Mouse (Mus musculus) MEL (cell line): Measurements from ENCODE around the gene Padi1. TPM values are rescaled to one million over a fixed set of nuclear protein-coding genes. Genes with fewer than 3 reads are reported as not detected.

Experiments used
- DNase-seq: peaks from one replicate; pipeline ENCODE4 v3.0.0; 2011; ENCODE audit warnings: low read depth, low spot score
- H3K27ac ChIP-seq: 2 replicates; pipeline ENCODE4 v1.5.1; 2012; ENCODE audit warnings: low read depth, mild to moderate bottlenecking, control low read depth, low read length, moderate library complexity; ENCODE audit not compliant: control insufficient read depth
- H3K27me3 ChIP-seq, 2 experiments: fragments of 150-350 bp in 1 of 2; sonication (generic) in 1 of 2; 2 replicates each; pipeline ENCODE4 v1.6.1; 2012; ENCODE audit warnings: low read length in 2 of 2, mild to moderate bottlenecking in 2 of 2, improper control_type of control experiment in 1 of 2, moderate library complexity in 1 of 2; ENCODE audit not compliant: insufficient read depth in 2 of 2, control insufficient read depth in 1 of 2
- H3K36me3 ChIP-seq, 2 experiments: 2 replicates each; pipeline ENCODE4 v1.6.1; 2012 to 2014; ENCODE audit warnings: low read length in 2 of 2, improper control_type of control experiment in 1 of 2, inconsistent platforms in 1 of 2, mild to moderate bottlenecking in 1 of 2; ENCODE audit not compliant: insufficient read depth in 2 of 2, control insufficient read depth in 1 of 2
- H3K4me1 ChIP-seq, 2 experiments: fragments of 150-350 bp in 1 of 2; sonication (generic) in 1 of 2; 2 replicates each; pipeline ENCODE4 v1.6.1; 2012; ENCODE audit warnings: low read length in 2 of 2, improper control_type of control experiment in 1 of 2, mild to moderate bottlenecking in 1 of 2; ENCODE audit not compliant: insufficient read depth in 2 of 2, control insufficient read depth in 1 of 2
- H3K4me3 ChIP-seq, 2 experiments: fragments of 150-350 bp in 1 of 2; sonication (generic) in 1 of 2; 2 replicates each; pipeline ENCODE4 v1.5.1; 2012; ENCODE audit warnings: low read depth in 2 of 2, low read length in 2 of 2, mild to moderate bottlenecking in 2 of 2, moderate library complexity in 2 of 2, control low read depth in 1 of 2, improper control_type of control experiment in 1 of 2; ENCODE audit not compliant: control insufficient read depth in 1 of 2, insufficient read depth in 1 of 2
- H3K79me2 ChIP-seq: 2 replicates; pipeline ENCODE4 v1.6.1; 2012; ENCODE audit warnings: mild to moderate bottlenecking, low read length, moderate library complexity; ENCODE audit not compliant: control insufficient read depth, poor library complexity, insufficient read depth
- H3K9ac ChIP-seq: 2 replicates; pipeline ENCODE4 v1.6.1; 2012; ENCODE audit warnings: low read depth, mild to moderate bottlenecking, control low read depth, low read length, moderate library complexity; ENCODE audit not compliant: control insufficient read depth, poor library complexity, severe bottlenecking
- H3K9me3 ChIP-seq: fragments of 150-350 bp; sonication (generic); replicated peaks from 2 replicates; pipeline ENCODE4 v1.6.1; 2012; ENCODE audit warnings: mild to moderate bottlenecking, low read length, improper control_type of control experiment, moderate library complexity; ENCODE audit not compliant: insufficient read depth
- BHLHE40 ChIP-seq: IDR thresholded peaks from 2 replicates; pipeline ENCODE4 v1.6.1; 2012; ENCODE audit warnings: low read depth, mild to moderate bottlenecking, inconsistent platforms, low read length, improper control_type of control experiment, borderline replicate concordance
- CHD1 ChIP-seq: IDR thresholded peaks from 2 replicates; pipeline ENCODE4 v1.6.1; 2012; ENCODE audit warnings: low read depth, mild to moderate bottlenecking, inconsistent platforms, low read length, improper control_type of control experiment
- CHD2 ChIP-seq: IDR thresholded peaks from 2 replicates; pipeline ENCODE4 v1.6.1; 2011; ENCODE audit warnings: low read length, improper control_type of control experiment
- E2F4 ChIP-seq: IDR thresholded peaks from 2 replicates; pipeline ENCODE4 v1.6.1; 2011; ENCODE audit warnings: low read depth, low read length, improper control_type of control experiment, borderline replicate concordance
- ELF1 ChIP-seq: IDR thresholded peaks from 2 replicates; pipeline ENCODE4 v1.6.1; 2014; ENCODE audit warnings: low read depth, mild to moderate bottlenecking, inconsistent platforms, low read length, improper control_type of control experiment, moderate library complexity
- EP300 ChIP-seq, 2 experiments: IDR thresholded peaks; 2 replicates each; pipeline ENCODE4 v1.6.1; 2011; ENCODE audit warnings: improper control_type of control experiment in 2 of 2, low read length in 2 of 2, low read depth in 1 of 2, mild to moderate bottlenecking in 1 of 2
- ETS1 ChIP-seq: IDR thresholded peaks from 2 replicates; pipeline ENCODE4 v1.6.1; 2012; ENCODE audit warnings: low read depth, mild to moderate bottlenecking, inconsistent platforms, low read length, improper control_type of control experiment, moderate library complexity
- GATA1 ChIP-seq: IDR thresholded peaks from 2 replicates; pipeline ENCODE4 v1.6.1; 2011; ENCODE audit warnings: low read depth, low read length, improper control_type of control experiment
- HCFC1 ChIP-seq: IDR thresholded peaks from 2 replicates; pipeline ENCODE4 v1.6.1; 2012; ENCODE audit warnings: low read depth, mild to moderate bottlenecking, inconsistent platforms, low read length, improper control_type of control experiment, moderate library complexity
- JUND ChIP-seq: IDR thresholded peaks from 2 replicates; pipeline ENCODE4 v1.6.1; 2011; ENCODE audit warnings: low read depth, mild to moderate bottlenecking, improper control_type of control experiment, low read length
- KAT2A ChIP-seq: conservative IDR thresholded peaks from 2 replicates; pipeline ENCODE4 v1.6.1; 2012; ENCODE audit warnings: low read depth, low read length, improper control_type of control experiment, inconsistent platforms
- MAFK ChIP-seq: IDR thresholded peaks from 2 replicates; pipeline ENCODE4 v1.6.1; 2011; ENCODE audit warnings: low read depth, mild to moderate bottlenecking, low read length, improper control_type of control experiment, borderline replicate concordance
- MAX ChIP-seq: IDR thresholded peaks from 2 replicates; pipeline ENCODE4 v1.6.1; 2011; ENCODE audit warnings: low read length, improper control_type of control experiment
- MAZ ChIP-seq: IDR thresholded peaks from 2 replicates; pipeline ENCODE4 v1.6.1; 2012; ENCODE audit warnings: low read depth, mild to moderate bottlenecking, inconsistent platforms, low read length, improper control_type of control experiment
- MEF2A ChIP-seq: IDR thresholded peaks from 2 replicates; pipeline ENCODE4 v1.6.1; 2014; ENCODE audit warnings: low read depth, mild to moderate bottlenecking, inconsistent platforms, low read length, improper control_type of control experiment; ENCODE audit not compliant: poor library complexity, insufficient replicate concordance, severe bottlenecking; ENCODE audit errors: extremely low read depth
- MXI1 ChIP-seq: IDR thresholded peaks from 2 replicates; pipeline ENCODE4 v1.6.1; 2011; ENCODE audit warnings: mild to moderate bottlenecking, low read depth, low read length, improper control_type of control experiment
- MYB ChIP-seq: IDR thresholded peaks from 2 replicates; pipeline ENCODE4 v1.6.1; 2011; ENCODE audit warnings: mild to moderate bottlenecking, low read depth, low read length, improper control_type of control experiment
- NRF1 ChIP-seq: IDR thresholded peaks from 2 replicates; pipeline ENCODE4 v1.6.1; 2014; ENCODE audit warnings: low read depth, mild to moderate bottlenecking, inconsistent platforms, low read length, improper control_type of control experiment, moderate library complexity; ENCODE audit not compliant: poor library complexity, insufficient read depth, severe bottlenecking
- POLR2A ChIP-seq, 2 experiments: IDR thresholded peaks; 2 replicates each; pipeline ENCODE4 v1.6.1; 2011 to 2012; ENCODE audit warnings: low read length in 2 of 2, mild to moderate bottlenecking in 2 of 2, control low read depth in 1 of 2, improper control_type of control experiment in 1 of 2, low read depth in 1 of 2, moderate library complexity in 1 of 2; ENCODE audit not compliant: control insufficient read depth in 1 of 2, insufficient read depth in 1 of 2, poor library complexity in 1 of 2
- RAD21 ChIP-seq: IDR thresholded peaks from 2 replicates; pipeline ENCODE4 v1.6.1; 2011; ENCODE audit warnings: mild to moderate bottlenecking, low read depth, low read length, improper control_type of control experiment
- RCOR1 ChIP-seq: IDR thresholded peaks from 2 replicates; pipeline ENCODE4 v1.6.1; 2012; ENCODE audit warnings: low read depth, mild to moderate bottlenecking, inconsistent platforms, low read length, improper control_type of control experiment
- SMC3 ChIP-seq: IDR thresholded peaks from 2 replicates; pipeline ENCODE4 v1.6.1; 2011; ENCODE audit warnings: low read depth, low read length, improper control_type of control experiment
- TAL1 ChIP-seq: IDR thresholded peaks from 2 replicates; pipeline ENCODE4 v1.6.1; 2012; ENCODE audit warnings: mild to moderate bottlenecking, inconsistent platforms, low read length, moderate library complexity, mixed read lengths
- TBP ChIP-seq: IDR thresholded peaks from 2 replicates; pipeline ENCODE4 v1.8.0; 2011; ENCODE audit warnings: low read depth, low read length, improper control_type of control experiment
- TCF12 ChIP-seq: IDR thresholded peaks from 2 replicates; pipeline ENCODE4 v1.6.1; 2014; ENCODE audit warnings: low read depth, mild to moderate bottlenecking, inconsistent platforms, low read length, improper control_type of control experiment, moderate library complexity
- UBTF ChIP-seq: IDR thresholded peaks from 2 replicates; pipeline ENCODE4 v1.6.1; 2012; ENCODE audit warnings: low read depth, mild to moderate bottlenecking, inconsistent platforms, low read length, improper control_type of control experiment, moderate library complexity, borderline replicate concordance; ENCODE audit not compliant: insufficient read depth
- USF2 ChIP-seq, 2 experiments: IDR thresholded peaks; 2 replicates each; pipeline ENCODE4 v1.6.1; 2011 to 2012; ENCODE audit warnings: improper control_type of control experiment in 2 of 2, low read length in 2 of 2, borderline replicate concordance in 1 of 2, inconsistent platforms in 1 of 2, low read depth in 1 of 2, mild to moderate bottlenecking in 1 of 2; ENCODE audit not compliant: insufficient read depth in 1 of 2
- ZKSCAN1 ChIP-seq: IDR thresholded peaks from 2 replicates; pipeline ENCODE4 v1.6.1; 2012; ENCODE audit warnings: low read depth, mild to moderate bottlenecking, inconsistent platforms, low read length, improper control_type of control experiment, moderate library complexity
- ZMIZ1 ChIP-seq: IDR thresholded peaks from 2 replicates; pipeline ENCODE4 v1.6.1; 2012; ENCODE audit warnings: low read depth, mild to moderate bottlenecking, inconsistent platforms, low read length, improper control_type of control experiment, moderate library complexity
- ZNF384 ChIP-seq: IDR thresholded peaks from 2 replicates; pipeline ENCODE4 v1.6.1; 2012; ENCODE audit warnings: low read depth, mild to moderate bottlenecking, inconsistent platforms, low read length, improper control_type of control experiment
- polyA plus RNA-seq, 2 experiments: library from polyadenylated mRNA; stranded (reverse) in 1 of 2; unstranded in 1 of 2; fragments of >175 nt in 1 of 2; fragments of >200 nt in 1 of 2; gene quantifications; 2 replicates each; pipeline versions ENCODE4 v1.2.1 to v1.2.4; 2012; ENCODE audit warnings: low replicate concordance in 2 of 2, low read depth in 1 of 2; ENCODE audit not compliant: insufficient read length in 2 of 2, insufficient read depth in 1 of 2, missing spikeins in 1 of 2
- total RNA-seq: library from RNA; depleted of rRNA; stranded (reverse); fragments of 300-350 nt; gene quantifications from 2 replicates; pipeline ENCODE4 v1.2.3, GENCODE M21; 2012

Gene Padi1
- total and polyA plus RNA-seq, 3 experiments = 0.31 to 0.40 TPM; not detected in 1

DNA sequence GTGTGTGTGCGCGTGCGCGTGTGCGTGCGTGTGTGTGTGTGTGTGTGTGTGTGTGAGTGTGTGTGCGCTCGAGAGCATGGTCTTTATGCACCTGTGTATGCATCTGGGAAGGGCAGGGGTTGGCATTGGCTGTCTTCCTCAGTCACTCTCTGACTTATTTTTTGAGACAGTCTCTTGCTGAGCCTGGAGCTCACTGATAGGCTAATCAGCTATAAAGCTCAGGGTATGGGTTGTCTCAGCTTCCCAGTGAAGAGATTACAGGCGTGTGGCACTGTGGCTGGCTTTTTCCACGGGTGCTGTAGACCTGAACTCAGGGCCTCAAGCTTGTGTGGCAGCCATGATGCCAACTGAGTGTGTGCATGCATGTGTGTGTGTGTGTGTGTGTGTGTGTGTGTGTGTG, 9.6 kb upstream of the Padi1 start:
- Histone ChIP-seq H3K79me2 (no peaks in the 10 kb centered on the region), H3K27me3 (no peaks in the 10 kb centered on the region), H3K9me3 (no peaks in the 10 kb centered on the region), H3K36me3 (peaks cover 0 to 10% of the 10 kb centered on the region in 2 experiments; a peak in 2 of 4 replicates), H3K27ac (peak overlapping the region; percentile 31; the same call in 1 of the 2 replicates), H3K4me1 (peaks cover 3 to 36% of the 10 kb centered on the region in 2 experiments), H3K9ac (no peak overlapping the region), H3K4me3 (no peak overlapping the region)
- peak; percentile 75 for DNase-seq
- TF ChIP-seq TAL1 (peak; percentile 47; the same call in 1 of the 2 replicates), RCOR1 (peak; percentile 82), BHLHE40 (0 out of 2 replicates have a peak, but pooled peaks have one; percentile 23), UBTF (no peak), NRF1 (no peak), TCF12 (peak; percentile 94), ZMIZ1 (no peak), ETS1 (peak; percentile 69), GATA1 (peak; percentile 81), MXI1 (0 out of 2 replicates have a peak, but pooled peaks have one; percentile 19), EP300 (IDR thresholded peaks at IDR 0.05; ENCODE audit: low read depth in 1 of 2, low read length in 2 of 2) (peak; percentile 71 to 80), KAT2A (no peak; the same call in 1 of the 2 replicates)

DNA sequence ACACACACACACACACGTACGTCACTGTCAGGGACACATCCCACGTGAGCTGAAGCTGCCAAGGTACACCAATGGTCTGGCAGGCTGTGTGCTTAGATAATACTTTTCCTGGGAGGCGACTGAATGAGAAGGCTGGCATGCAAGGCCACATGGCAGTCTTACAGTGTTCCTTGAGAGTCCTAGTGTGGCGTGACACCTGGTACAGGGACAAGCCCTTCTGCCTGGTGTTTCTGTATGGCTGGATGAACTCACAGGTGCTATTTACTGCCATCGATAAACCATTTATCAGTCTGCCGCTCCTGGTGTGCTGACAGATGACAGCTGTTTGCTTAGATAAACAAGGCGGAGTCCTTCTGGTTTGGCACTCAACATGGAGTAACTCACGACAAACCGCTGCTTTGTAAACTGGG, 8.9 kb upstream of the Padi1 start:
- H3K4me3 ChIP-seq = no peak overlapping the region
- no peaks in the 10 kb centered on the region for H3K79me2 ChIP-seq
- H3K9me3 ChIP-seq = no peaks in the 10 kb centered on the region
- no peaks in the 10 kb centered on the region for H3K27me3 ChIP-seq
- DNase-seq = peak; percentile 70
- H3K4me1 ChIP-seq = peaks cover 3 to 31% of the 10 kb centered on the region in 2 experiments; a peak in 3 of 4 replicates
- H3K36me3 ChIP-seq = peaks cover 0 to 6% of the 10 kb centered on the region in 2 experiments; a peak in 2 of 4 replicates
- H3K27ac ChIP-seq = peak overlapping the region; percentile 31; the same call in 1 of the 2 replicates
- no peak overlapping the region for H3K9ac ChIP-seq
- TF ChIP-seq HCFC1 = no peak
- TF ChIP-seq ETS1 = peak; percentile 90
- no peak for TF ChIP-seq E2F4
- TF ChIP-seq MAFK = no peak; the same call in 1 of the 2 replicates
- TF ChIP-seq ZNF384 = no peak
- TF ChIP-seq JUND = no peak
- no peak for TF ChIP-seq CHD2
- TF ChIP-seq SMC3 = no peak
- no peak for TF ChIP-seq ELF1
- no peak for TF ChIP-seq MYB
- TF ChIP-seq POLR2A (IDR thresholded peaks at IDR 0.05; ENCODE audit: control insufficient read depth in 1 of 2, insufficient read depth in 1 of 2, low read depth in 1 of 2, low read length in 2 of 2, poor library complexity in 1 of 2) = no peak
- peak; percentile 88 for TF ChIP-seq GATA1
- no peak for TF ChIP-seq MEF2A
- TF ChIP-seq ZKSCAN1 = no peak
- TF ChIP-seq UBTF = no peak
- peak; percentile 56 for TF ChIP-seq MAX
- TF ChIP-seq RAD21 = no peak
- TF ChIP-seq USF2 (IDR thresholded peaks at IDR 0.05; ENCODE audit: borderline replicate concordance in 1 of 2, insufficient read depth in 1 of 2, low read depth in 1 of 2, low read length in 2 of 2) = 0 out of 4 replicates have a peak, but pooled peaks of 1 of the 2 experiments have one; percentile 26
- TF ChIP-seq CHD1 = no peak
- TF ChIP-seq NRF1 = no peak
- no peak for TF ChIP-seq MAZ
- peak; percentile 80 for TF ChIP-seq TAL1
- TF ChIP-seq TBP = no peak
